In genomic region chr1:171361106-171362103, GRCm38 (mm10) we compare ENCODE assay signal across 1 mouse cellular context.
TF ChIP-seq lines count a peak whose summit lies in the region.

No protein-coding gene starts in this region.

TF ChIP-seq in CH12.LX, 34 proteins besides CTCF, POLR2A, EP300 and RAD21:
- TF ChIP-seq ELF1 (IDR thresholded peaks at IDR 0.05; ENCODE audit: low read depth, low read length) (no peak), KAT2A (IDR thresholded peaks at IDR 0.05; ENCODE audit: insufficient replicate concordance, low read length) (no peak), SMC3 (IDR thresholded peaks at IDR 0.05; ENCODE audit: low read depth, low read length) (peak; percentile 91)
TF ChIP-seq in CH12.LX: peak in this region for 1.
